Mouse (Mus musculus) natural killer cell, adult 2 months (primary cell): ENCODE data around the gene Lhx9.

Experiments used
- DNase-seq, 2 experiments: peaks; one replicate each; pipeline ENCODE4 v3.0.0; 2022; ENCODE audit warnings: low spot score in 2 of 2

Lhx9 gene

GRCm38 (mm10) chr1:138848511-138849109 is at the start of gene Lhx9:
Gene Lhx9, minus strand, starts transcription at chr1:138848577.
- no peak for DNase-seq

GRCm38 (mm10) chr1:138896088-138896487 is 47.7 kb upstream of the Lhx9 start:
- no peak for DNase-seq

GRCm38 (mm10) chr1:138877470-138878254 is 29.3 kb upstream of the Lhx9 start:
- no peak for DNase-seq

- no peak for DNase-seq
Observed at GRCm38 (mm10) chr1:138876371-138877045, 28.1 kb upstream of the Lhx9 start.

- peak; percentile 77 to 83 for DNase-seq
Observed at GRCm38 (mm10) chr1:138856101-138856950, 7.9 kb upstream of the Lhx9 start, which contains the start of gene 2310009B15Rik. Gene 2310009B15Rik, minus strand, starts transcription at chr1:138856852.

GRCm38 (mm10) chr1:138850823-138851222 is 2.4 kb upstream of the Lhx9 start:
- no peak for DNase-seq

GRCm38 (mm10) chr1:138850161-138850539 is 1.8 kb upstream of the Lhx9 start:
- no peak for DNase-seq

- no peak for DNase-seq
Observed at GRCm38 (mm10) chr1:138849531-138850160, 1.3 kb upstream of the Lhx9 start.

- no peak for DNase-seq
Observed at GRCm38 (mm10) chr1:138848026-138848425, 351 bp downstream of the Lhx9 start.

GRCm38 (mm10) chr1:138847146-138847545 is 1.2 kb downstream of the Lhx9 start:
- DNase-seq, result no peak

- DNase-seq, result no peak
Observed at GRCm38 (mm10) chr1:138846581-138846980, 1.8 kb downstream of the Lhx9 start.

GRCm38 (mm10) chr1:138846131-138846530 is 2.2 kb downstream of the Lhx9 start:
- DNase-seq, result no peak

GRCm38 (mm10) chr1:138845481-138845880 is 2.9 kb downstream of the Lhx9 start:
- DNase-seq, result no peak

- DNase-seq, result no peak
Observed at GRCm38 (mm10) chr1:138844166-138844565, 4.2 kb downstream of the Lhx9 start.

- peak; percentile 45 to 51 for DNase-seq
Observed at GRCm38 (mm10) chr1:138843361-138844091, 4.9 kb downstream of the Lhx9 start.

GRCm38 (mm10) chr1:138842756-138843155 is 5.6 kb downstream of the Lhx9 start:
- no peak for DNase-seq

GRCm38 (mm10) chr1:138842315-138842714 is 6.1 kb downstream of the Lhx9 start:
- no peak for DNase-seq

GRCm38 (mm10) chr1:138841306-138842095 is 6.9 kb downstream of the Lhx9 start:
- peak in 1 of 2 experiments; percentile 36 for DNase-seq

- DNase-seq, result no peak
Observed at GRCm38 (mm10) chr1:138840440-138841305, 7.7 kb downstream of the Lhx9 start.
